Mouse (Mus musculus) small intestine, adult 2 months (tissue): Measurements from ENCODE around the gene Kremen2. TPM values are rescaled to one million over a fixed set of nuclear protein-coding genes. Genes with fewer than 3 reads are reported as not detected.
"Not testable (repeated sequence)": the region's sequence is repeated elsewhere in the genome, so short reads cannot be mapped to it uniquely, and the experiment has no call there.

ENCODE experiments used
- H3K27ac ChIP-seq: fragments of 200-500 bp; 2 replicates; pipeline ENCODE4 v1.5.1; 2012; ENCODE audit warnings: low read depth, low read length, control low read depth, inconsistent platforms; ENCODE audit not compliant: insufficient read depth
- H3K27me3 ChIP-seq: fragments of 200-500 bp; 2 replicates; pipeline ENCODE4 v1.6.1; 2012; ENCODE audit warnings: mild to moderate bottlenecking, moderate library complexity, low read length, inconsistent platforms; ENCODE audit not compliant: control insufficient read depth, insufficient read depth
- H3K36me3 ChIP-seq: fragments of 200-500 bp; 2 replicates; pipeline ENCODE4 v1.6.1; 2012; ENCODE audit warnings: mild to moderate bottlenecking, low read length, control low read depth, inconsistent platforms; ENCODE audit not compliant: control insufficient read depth, insufficient read depth
- H3K4me1 ChIP-seq: fragments of 200-500 bp; 2 replicates; pipeline ENCODE4 v1.6.1; 2012; ENCODE audit warnings: low read length, inconsistent platforms, mixed read lengths; ENCODE audit not compliant: control insufficient read depth, insufficient read depth, insufficient read length
- H3K4me3 ChIP-seq: fragments of 200-500 bp; 2 replicates; pipeline ENCODE4 v1.5.1; 2012; ENCODE audit warnings: low read depth, mild to moderate bottlenecking, control low read depth, inconsistent platforms, low read length, moderate library complexity
- CTCF ChIP-seq: fragments of 200-500 bp; IDR thresholded peaks from 2 replicates; pipeline ENCODE4 v1.5.1; 2012; ENCODE audit warnings: low read depth, mild to moderate bottlenecking, control low read depth, inconsistent platforms, low read length, moderate library complexity, mixed read lengths; ENCODE audit not compliant: insufficient replicate concordance, insufficient read length; ENCODE audit errors: extremely low read depth
- POLR2A ChIP-seq: fragments of 200-500 bp; IDR thresholded peaks from 2 replicates; pipeline ENCODE4 v1.6.1; 2012; ENCODE audit warnings: low read depth, mild to moderate bottlenecking, control low read depth, inconsistent platforms, low read length, moderate library complexity
- WGBS: fragments of 180-500 bp; shearing (Covaris S2); methylation state at CpG from one replicate; pipeline ENCODE4 v1.1.7; 2018; 5-methylcytosine and 5-hydroxymethylcytosine counted together
- polyA plus RNA-seq: library from polyadenylated mRNA; depleted of rRNA; stranded (reverse); fragments of >200 nt; gene quantifications from 2 replicates; pipeline ENCODE4 v1.2.3, GENCODE M21; 2012

The Kremen2 gene
- polyA plus RNA-seq, 1 experiment = 2.9 TPM

- Histone ChIP-seq H3K27me3 (no peaks in the 10 kb centered on the region), H3K27ac (no peak overlapping the region), H3K36me3 (no peaks in the 10 kb centered on the region), H3K4me1 (peaks cover 6% of the 10 kb centered on the region), H3K4me3 (no peak overlapping the region)
- TF ChIP-seq POLR2A (no peak), CTCF (no peak)
- 72% methylated on average over 6 of the region's 6 CpGs for WGBS
Measured at GRCm38 (mm10) chr17:23773676-23774075, 28.0 kb upstream of the Kremen2 start.

- not testable (repeated sequence) for H3K27ac ChIP-seq, H3K4me1 ChIP-seq, H3K27me3 ChIP-seq, H3K4me3 ChIP-seq, H3K36me3 ChIP-seq
- 52% methylated on average over 2 of the region's 2 CpGs for WGBS
Measured at GRCm38 (mm10) chr17:23772219-23772556, 26.6 kb upstream of the Kremen2 start.

- Histone ChIP-seq H3K27ac (0 out of 2 replicates have a peak within 1 kb of the TSS, but pooled peaks have one; percentile 4), H3K4me3 (peak within 1 kb of the TSS; percentile 90), H3K27me3 (no peaks in the 10 kb centered on the region), H3K36me3 (no peaks in the 10 kb centered on the region), H3K4me1 (peaks cover 6% of the 10 kb centered on the region)
- no peak for TF ChIP-seq CTCF
- WGBS = 3% methylated on average over 58 of the region's 58 CpGs
Measured at GRCm38 (mm10) chr17:23771284-23772218, 25.9 kb upstream of the Kremen2 start, which contains the start of gene Flywch1. Flywch1 (minus strand) TSS chr17:23771602.

- Histone ChIP-seq H3K4me3 (peak overlapping the region; percentile 90), H3K36me3 (no peaks in the 10 kb centered on the region), H3K27me3 (no peaks in the 10 kb centered on the region), H3K4me1 (peaks cover 6% of the 10 kb centered on the region), H3K27ac (0 out of 2 replicates have a peak overlapping the region, but pooled peaks have one; percentile 4)
- 1% methylated on average over 19 of the region's 19 CpGs for WGBS
- TF ChIP-seq POLR2A (no peak), CTCF (no peak)
Measured at GRCm38 (mm10) chr17:23770896-23771283, 25.3 kb upstream of the Kremen2 start.

- H3K4me1 ChIP-seq = peaks cover 6% of the 10 kb centered on the region
- H3K36me3 ChIP-seq = no peaks in the 10 kb centered on the region
- no peak overlapping the region for H3K4me3 ChIP-seq
- H3K27ac ChIP-seq = no peak overlapping the region
- no peaks in the 10 kb centered on the region for H3K27me3 ChIP-seq
- TF ChIP-seq POLR2A (no peak), CTCF (no peak)
- 55% methylated on average over 2 of the region's 2 CpGs for WGBS
Measured at GRCm38 (mm10) chr17:23770493-23770892, 24.9 kb upstream of the Kremen2 start.

GRCm38 (mm10) chr17:23762976-23763375 lies 17.3 kb upstream of the Kremen2 start:
- Histone ChIP-seq H3K4me3 (no peak overlapping the region), H3K36me3 (peaks cover 5% of the 10 kb centered on the region; the same call in 1 of the 2 replicates), H3K27ac (no peak overlapping the region), H3K4me1 (peaks cover 16% of the 10 kb centered on the region; the same call in 1 of the 2 replicates), H3K27me3 (no peaks in the 10 kb centered on the region)
- TF ChIP-seq CTCF (no peak), POLR2A (no peak)
- WGBS = 90% methylated on average over 11 of the region's 11 CpGs

GRCm38 (mm10) chr17:23761155-23761554 lies 15.5 kb upstream of the Kremen2 start:
- TF ChIP-seq POLR2A = no peak
- no peak for TF ChIP-seq CTCF
- peaks cover 11% of the 10 kb centered on the region; the same call in 1 of the 2 replicates for H3K36me3 ChIP-seq
- peaks cover 19% of the 10 kb centered on the region; the same call in 1 of the 2 replicates for H3K4me1 ChIP-seq
- no peak overlapping the region for H3K27ac ChIP-seq
- no peak overlapping the region for H3K4me3 ChIP-seq
- H3K27me3 ChIP-seq = no peaks in the 10 kb centered on the region
- WGBS = 98% methylated on average over 3 of the region's 3 CpGs
